Mouse (Mus musculus): Measurements from ENCODE around the gene Thap7.

- no peak for TF ChIP-seq CTCF (IDR thresholded peaks at IDR 0.05)
- TF ChIP-seq POLR2A (IDR thresholded peaks at IDR 0.05; ENCODE audit: insufficient read depth, low read depth, low read length): no peak
- no peak for TF ChIP-seq EP300 (IDR thresholded peaks at IDR 0.05; ENCODE audit: insufficient read depth, low read depth, low read length)
These were observed 20.2 kb downstream of the Thap7 start for GRCm38 (mm10) chr16:17510686-17511085.

All from heart, adult 2 months (tissue).